Mouse (Mus musculus) limb, embryonic 13.5 days (tissue): ENCODE results near the gene Chit1. TPM values are rescaled to one million over a fixed set of nuclear protein-coding genes. Genes with fewer than 3 reads are reported as not detected.

Source experiments
- ATAC-seq: fragments of 200-750 bp; cut with Nextera tagmentation; 2 replicates; pipeline ENCODE4 v1.8.0; 2017; ENCODE audit warnings: low read depth, moderate number of reproducible peaks, moderate TSS enrichment; ENCODE audit not compliant: low FRiP score
- H3K27ac ChIP-seq: fragments of 300-500 bp; sonication (generic); 2 replicates; pipeline ENCODE4 v1.5.1; 2015; ENCODE audit warnings: inconsistent platforms, mild to moderate bottlenecking, moderate library complexity
- H3K27me3 ChIP-seq: fragments of 300-500 bp; sonication (generic); 2 replicates; pipeline ENCODE4 v1.6.1; 2015; ENCODE audit warnings: mild to moderate bottlenecking, inconsistent platforms
- H3K36me3 ChIP-seq: fragments of 300-500 bp; sonication (generic); 2 replicates; pipeline ENCODE4 v1.6.1; 2015; ENCODE audit warnings: inconsistent platforms, mild to moderate bottlenecking, moderate library complexity
- H3K4me1 ChIP-seq: fragments of 300-500 bp; sonication (generic); 2 replicates; pipeline ENCODE4 v1.6.1; 2015; ENCODE audit warnings: inconsistent platforms
- H3K4me2 ChIP-seq: fragments of 300-500 bp; sonication (generic); replicated peaks from 2 replicates; pipeline ENCODE4 v1.6.1; 2015; ENCODE audit warnings: inconsistent platforms, mild to moderate bottlenecking, moderate library complexity
- H3K4me3 ChIP-seq: fragments of 300-500 bp; sonication (generic); 2 replicates; pipeline ENCODE4 v1.5.1; 2015; ENCODE audit warnings: moderate library complexity, mild to moderate bottlenecking, inconsistent platforms
- H3K9ac ChIP-seq: fragments of 300-500 bp; sonication (generic); 2 replicates; pipeline ENCODE4 v1.6.1; 2015; ENCODE audit warnings: mild to moderate bottlenecking, inconsistent platforms
- H3K9me3 ChIP-seq: fragments of 300-500 bp; sonication (generic); 2 replicates; pipeline ENCODE4 v1.6.1; 2016; ENCODE audit warnings: inconsistent platforms
- WGBS: fragments of 180-500 bp; shearing (Covaris S2); methylation state at CpG from one replicate; pipeline ENCODE4 v1.1.7; 2015; 5-methylcytosine and 5-hydroxymethylcytosine counted together
- polyA plus RNA-seq: library from polyadenylated mRNA; unstranded; fragments of >200 nt; fragmentation: Nextera tagmentation; extraction: Ambion mirVana; gene quantifications from 2 replicates; pipeline ENCODE4 v1.2.1, GENCODE M21; 2015

Chit1 gene
- polyA plus RNA-seq, 1 experiment from 2014 or later: 0.17 TPM

GRCm38 (mm10) chr1:134195979-134196378 is 84.9 kb downstream of the Chit1 start:
- Histone ChIP-seq H3K9ac (peak overlapping the region; percentile 31; the same call in 1 of the 2 replicates), H3K4me1 (peaks cover 40% of the 10 kb centered on the region), H3K4me3 (no peak overlapping the region), H3K27ac (peak overlapping the region; percentile 74), H3K9me3 (no peaks in the 10 kb centered on the region), H3K36me3 (no peaks in the 10 kb centered on the region), H3K4me2 (peak overlapping the region; percentile 23), H3K27me3 (no peaks in the 10 kb centered on the region)
- peak; percentile 74 for ATAC-seq
- WGBS: 19% methylated on average over 4 of the region's 4 CpGs

GRCm38 (mm10) chr1:134196386-134196785 is 85.3 kb downstream of the Chit1 start:
- WGBS: 68% methylated on average over 4 of the region's 4 CpGs
- H3K36me3 ChIP-seq: no peaks in the 10 kb centered on the region
- peak overlapping the region; percentile 23 for H3K4me2 ChIP-seq
- H3K9ac ChIP-seq: no peak overlapping the region
- ATAC-seq: no peak; the same call in 1 of the 2 replicates
- H3K27me3 ChIP-seq: no peaks in the 10 kb centered on the region
- H3K27ac ChIP-seq: peak overlapping the region; percentile 74
- no peaks in the 10 kb centered on the region for H3K9me3 ChIP-seq
- H3K4me1 ChIP-seq: peaks cover 40% of the 10 kb centered on the region
- H3K4me3 ChIP-seq: no peak overlapping the region

GRCm38 (mm10) chr1:134197325-134197982 is 86.4 kb downstream of the Chit1 start:
- Histone ChIP-seq H3K27me3 (no peaks in the 10 kb centered on the region), H3K9me3 (no peaks in the 10 kb centered on the region), H3K9ac (no peak overlapping the region), H3K4me3 (no peak overlapping the region), H3K4me1 (peaks cover 40% of the 10 kb centered on the region), H3K27ac (no peak overlapping the region), H3K4me2 (no peak overlapping the region), H3K36me3 (no peaks in the 10 kb centered on the region)
- WGBS: 83% methylated on average over 15 of the region's 15 CpGs
- ATAC-seq: no peak

GRCm38 (mm10) chr1:134198197-134198995 is 87.4 kb downstream of the Chit1 start:
- Histone ChIP-seq H3K4me1 (peaks cover 34% of the 10 kb centered on the region), H3K9ac (no peak overlapping the region), H3K27ac (no peak overlapping the region), H3K4me2 (no peak overlapping the region; the same call in 1 of the 2 replicates), H3K27me3 (no peaks in the 10 kb centered on the region), H3K36me3 (no peaks in the 10 kb centered on the region), H3K9me3 (no peaks in the 10 kb centered on the region), H3K4me3 (no peak overlapping the region)
- WGBS: 86% methylated on average over 12 of the region's 12 CpGs
- ATAC-seq: no peak

- Histone ChIP-seq H3K27ac (no peak overlapping the region), H3K4me1 (peaks cover 17% of the 10 kb centered on the region), H3K27me3 (no peaks in the 10 kb centered on the region), H3K4me2 (no peak overlapping the region), H3K9ac (no peak overlapping the region), H3K36me3 (no peaks in the 10 kb centered on the region), H3K9me3 (no peaks in the 10 kb centered on the region), H3K4me3 (no peak overlapping the region)
- WGBS: 51% methylated on average over 2 of the region's 2 CpGs
- ATAC-seq: no peak
Measured at GRCm38 (mm10) chr1:134200481-134200880, 89.4 kb downstream of the Chit1 start.

Other genes with a start within 250 kb of the Chit1 start
- 0.74 and 0.81 TPM in 2 replicates for gene Optc, start 203.2 kb upstream of the Chit1 start, polyA plus RNA-seq
- gene Prelp, start 189.8 kb upstream of the Chit1 start, polyA plus RNA-seq: 9.9 and 10.6 TPM in 2 replicates
- gene Fmod, start 74.0 kb upstream of the Chit1 start, polyA plus RNA-seq: 42.1 and 48.5 TPM in 2 replicates
- 27.1 and 28.2 TPM in 2 replicates for gene Btg2, start 32.1 kb upstream of the Chit1 start, polyA plus RNA-seq
- 11.6 and 12.1 TPM in 2 replicates for gene Chil1, start 70.9 kb downstream of the Chit1 start, polyA plus RNA-seq
- 89.8 and 93.2 TPM in 2 replicates for gene Mybph, start 82.2 kb downstream of the Chit1 start, polyA plus RNA-seq
- gene Adora1, start 124.2 kb downstream of the Chit1 start, polyA plus RNA-seq: 2.8 and 3.2 TPM in 2 replicates
- 171 and 190 TPM in 2 replicates for gene Myog, start 178.7 kb downstream of the Chit1 start, polyA plus RNA-seq
- gene Ppfia4, start 221.7 kb downstream of the Chit1 start, polyA plus RNA-seq: 10.3 and 10.4 TPM in 2 replicates